Mouse (Mus musculus) spleen, postnatal 14 days (tissue): ENCODE data around the gene Hist2h2ac.
"Not testable (repeated sequence)": the region's sequence is repeated elsewhere in the genome, so short reads cannot be mapped to it uniquely, and the experiment has no call there.

Experiments
- DNase-seq, 2 experiments: peaks; one replicate each; pipeline ENCODE4 v3.0.0; 2021 to 2022; ENCODE audit warnings: low spot score in 2 of 2

Hist2h2ac gene

DNA sequence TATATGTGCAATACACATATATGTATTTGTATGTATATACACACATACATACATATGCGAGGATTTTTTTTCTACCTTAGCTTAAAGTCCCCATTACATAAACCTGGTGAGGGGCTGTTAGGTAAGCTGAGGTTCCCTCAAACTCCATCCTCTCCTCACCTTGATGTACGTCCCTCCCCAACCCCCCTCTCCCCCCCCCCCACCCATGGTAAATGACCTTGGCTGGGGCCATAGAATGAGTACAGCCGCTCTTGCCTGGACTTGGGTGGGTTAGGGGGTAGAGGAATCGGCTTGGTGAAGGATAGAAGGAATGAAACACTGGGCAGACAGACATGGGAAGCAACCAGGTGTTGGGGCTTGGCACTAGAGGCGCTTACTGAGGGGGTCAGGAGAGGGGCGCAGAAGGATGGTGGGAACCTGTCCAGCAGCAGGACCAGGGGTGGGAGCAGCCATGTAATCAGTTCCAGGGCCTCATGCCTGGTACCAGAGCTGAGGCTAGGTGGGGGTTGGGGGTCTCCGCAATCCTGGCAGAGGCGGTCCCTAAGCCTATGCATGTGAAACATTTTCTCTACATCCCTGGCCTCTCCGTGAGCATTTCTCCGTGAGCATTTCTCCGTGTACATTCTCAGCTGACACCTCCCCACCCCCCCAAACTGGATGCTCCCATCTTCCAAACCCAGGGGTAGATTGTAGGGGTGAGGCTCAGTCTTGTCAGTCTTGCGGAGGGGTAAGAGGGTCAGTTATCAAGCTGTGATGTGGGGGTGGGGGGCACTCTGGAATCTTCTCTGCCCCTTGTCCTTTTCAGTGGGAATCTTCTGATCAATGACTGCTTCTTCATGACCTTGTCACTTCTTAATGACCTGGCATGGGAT lies 38.9 kb downstream of the Hist2h2ac start:
- no peak for DNase-seq

DNA sequence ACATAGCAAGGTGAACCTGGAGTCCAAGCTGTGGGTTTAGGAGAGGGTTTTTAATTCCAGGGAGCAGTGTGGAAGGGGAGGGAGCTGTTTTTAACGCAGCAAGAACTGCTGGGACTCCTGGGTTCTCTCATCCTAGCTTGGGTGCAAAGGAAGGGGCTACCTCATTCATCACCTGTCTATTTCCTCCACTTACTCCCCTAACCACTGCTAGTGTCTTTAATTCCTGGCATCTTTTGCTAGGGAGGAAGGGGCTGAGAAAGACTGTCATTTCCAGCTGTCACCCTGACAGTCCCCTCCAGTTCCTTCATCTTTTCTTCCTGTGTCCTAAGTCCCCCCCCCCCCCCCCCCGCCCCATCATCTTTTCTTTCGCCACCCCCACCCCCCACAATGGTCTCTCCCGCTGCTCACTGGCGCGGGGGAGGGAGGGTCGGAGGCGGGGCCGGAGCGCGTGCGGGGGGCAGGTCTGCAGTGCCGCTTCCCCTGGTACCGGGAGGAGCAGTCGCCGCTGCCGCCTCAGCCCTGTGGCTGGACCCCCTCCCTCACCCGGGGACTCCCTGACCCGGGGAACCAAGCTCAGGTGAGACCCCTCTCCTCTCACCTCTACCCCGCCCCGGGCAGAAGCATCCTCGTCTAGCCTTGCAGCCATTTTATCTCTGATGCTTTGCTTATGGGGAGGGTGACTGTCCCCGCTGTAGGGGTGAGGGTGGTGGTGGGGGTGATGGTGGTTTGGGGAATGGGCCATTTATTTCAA lies 39.8 kb downstream of the Hist2h2ac start, which contains the start of gene Sv2a:
Gene Sv2a, plus strand, starts transcription at position 425 of the 751 bp plus-strand sequence.
- DNase-seq, result peak in 1 of 2 experiments; percentile 30

GRCm38 (mm10) chr3:96179531-96179930 lies 41.1 kb downstream of the Hist2h2ac start:
- DNase-seq, result no peak

- DNase-seq, result no peak
Observed at GRCm38 (mm10) chr3:96178902-96179301, 41.8 kb downstream of the Hist2h2ac start.

DNA sequence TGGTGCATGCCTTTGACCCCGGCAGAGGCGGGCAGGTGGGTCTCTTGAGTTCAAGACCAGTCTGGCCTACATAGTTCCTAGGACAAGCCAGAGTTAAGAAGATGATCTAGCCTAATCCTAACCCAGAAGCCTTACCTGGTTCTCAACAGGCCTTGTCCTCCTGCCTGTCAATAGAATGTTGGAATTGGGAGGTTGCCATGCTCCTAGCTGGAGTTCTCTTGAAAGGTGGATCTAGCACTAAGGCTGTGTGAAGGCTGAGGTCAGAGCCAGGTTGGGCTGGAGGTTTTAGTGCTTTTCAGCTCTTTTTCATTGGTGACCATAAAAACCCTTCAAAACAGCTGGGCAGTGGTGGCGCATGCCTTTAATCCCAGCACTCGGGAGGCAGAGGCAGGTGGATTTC lies 42.3 kb downstream of the Hist2h2ac start:
- DNase-seq, result no peak

DNA sequence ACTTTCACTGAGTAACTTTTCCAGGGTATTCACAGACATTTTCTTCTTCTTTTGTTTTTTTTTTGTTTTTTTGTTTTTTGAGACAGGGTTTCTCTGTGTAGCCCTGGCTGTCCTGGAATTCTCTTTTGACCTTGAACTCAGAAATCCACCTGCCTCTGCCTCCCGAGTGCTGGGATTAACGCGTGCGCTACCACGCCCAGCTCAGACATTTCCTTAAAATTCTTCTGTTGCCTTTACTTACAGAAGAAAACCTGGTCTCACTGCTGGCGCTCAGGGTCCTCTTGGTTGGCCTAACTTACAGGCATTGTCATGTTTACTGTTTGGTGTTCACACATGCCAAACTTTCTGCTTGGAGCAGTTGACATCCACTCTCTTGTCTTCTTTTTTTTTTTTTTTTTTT lies 45.4 kb downstream of the Hist2h2ac start:
- no peak for DNase-seq

DNA sequence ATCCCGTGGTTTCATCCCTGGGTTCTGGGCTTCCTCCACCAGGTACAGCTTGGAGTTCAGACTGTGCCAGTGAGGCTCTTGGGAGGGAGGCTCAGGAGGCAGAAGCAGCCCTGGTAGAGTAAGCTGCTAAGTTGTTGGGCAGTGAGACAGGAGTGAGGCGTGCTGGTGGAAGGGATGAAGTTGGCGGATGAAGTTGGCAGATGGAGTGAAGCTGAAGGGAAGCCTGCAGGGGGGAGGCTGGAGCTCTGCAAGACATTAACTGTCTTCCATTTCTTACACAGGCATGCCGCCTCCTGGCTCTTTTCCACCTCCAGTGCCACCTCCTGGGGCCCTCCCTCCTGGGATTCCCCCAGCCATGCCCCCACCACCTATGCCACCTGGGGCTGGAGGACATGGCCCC lies 46.6 kb downstream of the Hist2h2ac start:
- DNase-seq, result not testable (repeated sequence)

DNA sequence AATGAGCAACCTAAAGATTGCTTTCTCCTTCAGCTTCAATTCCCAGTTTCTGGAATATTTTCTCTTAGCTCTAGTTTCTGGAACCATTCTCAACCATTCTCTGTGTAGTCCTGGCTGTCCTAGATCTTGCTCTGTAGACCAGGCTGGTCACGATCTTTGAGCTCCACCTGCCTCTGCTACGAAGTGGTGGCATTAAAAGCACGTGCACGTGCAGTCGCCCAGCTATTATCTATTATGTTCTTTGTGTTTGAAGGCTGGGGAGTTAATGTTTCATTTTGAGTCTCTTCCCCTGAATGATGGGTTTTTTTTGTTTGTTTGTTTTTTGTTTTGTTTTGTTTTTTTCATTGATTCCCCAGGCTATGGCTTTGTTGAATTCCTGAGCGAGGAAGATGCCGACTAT lies 47.5 kb downstream of the Hist2h2ac start:
- DNase-seq, result no peak

- peak; percentile 70 to 78 for DNase-seq
Observed at GRCm38 (mm10) chr3:96172197-96173178, 48.2 kb downstream of the Hist2h2ac start, which contains the start of gene Sf3b4. Gene Sf3b4, plus strand, starts transcription at chr3:96172332.

DNA sequence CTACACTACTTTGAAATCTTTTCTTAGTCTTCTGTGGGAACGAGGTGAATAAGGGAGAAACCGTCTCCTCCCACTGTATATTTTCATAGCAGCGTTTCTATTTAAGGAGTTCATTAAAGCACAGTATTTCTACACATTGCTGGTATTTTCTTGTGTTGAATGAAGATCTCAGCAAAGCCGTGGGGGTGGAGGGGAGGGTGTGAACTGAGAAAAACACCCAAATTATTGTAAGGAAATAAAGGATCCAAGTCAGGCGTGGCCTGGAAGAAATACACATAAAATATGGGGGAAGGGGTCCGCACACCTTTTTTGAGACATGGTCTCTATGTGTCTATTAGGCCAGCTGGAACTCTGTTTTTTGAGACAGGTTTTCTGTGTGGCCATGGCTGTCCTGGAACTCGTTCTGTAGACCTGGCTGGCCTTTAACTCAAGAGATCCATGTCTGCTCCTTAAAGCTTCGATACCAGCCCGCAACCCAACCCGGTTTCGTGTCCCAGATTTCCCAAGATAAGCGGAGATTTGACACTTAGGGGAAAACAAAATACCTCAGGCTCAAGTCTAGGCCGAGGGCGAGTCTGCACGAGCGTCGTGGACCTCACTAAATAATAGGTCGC lies 49.0 kb downstream of the Hist2h2ac start:
- no peak for DNase-seq

GRCm38 (mm10) chr3:96170976-96171545 lies 49.6 kb downstream of the Hist2h2ac start:
- no peak for DNase-seq
